Mouse (Mus musculus): Measurements from ENCODE around the gene Etd. TPM values are rescaled to one million over a fixed set of nuclear protein-coding genes. Genes with fewer than 3 reads are reported as not detected.
"Not testable (repeated sequence)": the region's sequence is repeated elsewhere in the genome, so short reads cannot be mapped to it uniquely, and the experiment has no call there.

Etd gene
- total RNA-seq (2021): not detected

- no peak for DNase-seq
Measured at GRCm38 (mm10) chrX:53434618-53435017, at the start of gene Etd. Etd (plus strand) TSS chrX:53434918.

GRCm38 (mm10) chrX:53386362-53386761, 48.4 kb upstream of the Etd start:
- no peak for DNase-seq

- DNase-seq: no peak
Measured at GRCm38 (mm10) chrX:53432888-53433287, 1.8 kb upstream of the Etd start.

- DNase-seq: no peak
Measured at GRCm38 (mm10) chrX:53459573-53459972, 24.9 kb downstream of the Etd start.

- DNase-seq: not testable (repeated sequence)
Measured at GRCm38 (mm10) chrX:53464194-53464593, 29.5 kb downstream of the Etd start.

Other genes with a start within 250 kb of the Etd start
- gene Plac1, start 194.8 kb upstream of the Etd start, total RNA-seq (2021): not detected
- gene Fam122b, start 165.1 kb upstream of the Etd start, total RNA-seq (2021): 1 to 10 TPM; 3.1 to 3.6 TPM
- not detected for gene Fam122c, start 161.5 kb upstream of the Etd start, total RNA-seq (2021)
- 10 to 100 TPM; 10.7 to 11.8 TPM for gene Mospd1, start 64.4 kb upstream of the Etd start, total RNA-seq (2021)
- 100 to 1,000 TPM; 175 to 179 TPM for gene Rtl8c, start 173.1 kb downstream of the Etd start, total RNA-seq (2021)
- not detected for gene Gm14597, start 174.1 kb downstream of the Etd start, total RNA-seq (2021)
- 100 to 1,000 TPM; 187 to 256 TPM for gene Rtl8a, start 208.8 kb downstream of the Etd start, total RNA-seq (2021)
- gene Rtl8b, start 235.5 kb downstream of the Etd start, total RNA-seq (2021): 100 to 1,000 TPM; 177 to 197 TPM

Measured in layer of hippocampus, postnatal 36 days (tissue).